Mouse (Mus musculus): ENCODE measurements at regions not wholly inside any gene's neighbourhood (a gene's known extent, or its start where the extent isn't known, plus 50 kb on each side); places are given as distances from the start of the nearest gene placed in this dataset.

GRCm38 (mm10) chr2:75089616-75090015 is 264.0 kb downstream of the Mtx2 start:
- TF ChIP-seq GATA1 (IDR thresholded peaks at IDR 0.05; ENCODE audit: low read length) (no peak), TAL1 (IDR thresholded peaks at IDR 0.05; ENCODE audit: low read length) (no peak)

Measured in erythroblast, embryonic 14.5 days (primary cell).